Mouse (Mus musculus): ENCODE results near the gene Samd4. TPM values are rescaled to one million over a fixed set of nuclear protein-coding genes. Genes with fewer than 3 reads are reported as not detected.

Gene Samd4
- polyA plus RNA-seq, 1 experiment from 2014 or later: 5.0 TPM

DNA sequence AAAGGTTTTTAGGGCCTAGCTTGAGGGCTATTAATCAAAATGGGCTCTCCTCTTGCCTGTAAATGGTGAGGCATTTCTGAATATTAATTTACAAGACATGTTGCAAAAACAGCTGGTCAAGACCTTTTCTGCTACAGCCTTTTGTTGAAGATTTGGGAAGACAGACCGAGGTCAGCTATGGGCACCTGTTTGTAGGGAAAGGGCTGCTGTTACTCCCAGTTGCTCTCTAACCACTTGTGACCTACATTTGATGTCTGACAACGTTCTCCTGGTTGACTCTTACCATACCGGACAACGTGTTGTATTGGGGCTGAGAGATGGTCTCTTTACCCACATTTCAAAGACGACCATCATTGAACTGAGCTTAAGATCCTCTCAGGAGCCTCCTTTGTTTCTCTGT lies 15.3 kb downstream of the Samd4 start:
- H3K4me1 ChIP-seq (ENCODE audit: control insufficient read depth, insufficient read depth, low read length): no peaks in the 10 kb centered on the region

DNA sequence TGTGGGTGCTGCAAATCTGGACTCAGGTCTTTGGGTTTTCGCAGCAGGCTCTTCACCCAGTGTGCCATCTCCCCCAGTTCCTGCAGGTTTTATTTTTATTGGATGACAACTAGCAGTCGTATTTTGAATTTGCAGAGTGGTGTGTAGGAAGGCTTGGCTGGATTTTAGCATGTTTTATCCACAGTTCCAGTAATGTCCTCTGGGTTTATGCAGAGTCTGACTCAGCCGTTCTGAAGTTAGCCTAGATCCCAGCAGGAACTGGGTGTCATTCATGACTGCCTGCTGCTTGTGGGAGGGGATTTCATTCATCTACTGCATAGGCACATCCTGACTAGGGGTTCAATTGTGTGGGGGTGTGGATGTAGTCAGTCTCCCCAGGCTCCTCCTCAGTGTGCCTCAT lies 16.0 kb downstream of the Samd4 start:
- no peak overlapping the region for H3K4me2 ChIP-seq (ENCODE audit: low read length)
- no peak for ATAC-seq
- no peaks in the 10 kb centered on the region for H3K36me3 ChIP-seq (ENCODE audit: control insufficient read depth, insufficient read depth, low read length)
- H3K27me3 ChIP-seq (ENCODE audit: control insufficient read depth, insufficient read depth, low read depth, low read length): no peaks in the 10 kb centered on the region
- no peak overlapping the region for H3K9ac ChIP-seq (ENCODE audit: low read depth, low read length)
- no peaks in the 10 kb centered on the region for H3K9me3 ChIP-seq (replicated peaks; ENCODE audit: control insufficient read depth, low read length, poor library complexity, severe bottlenecking)
- WGBS: 60% methylated on average over 3 of the region's 3 CpGs
- no peaks in the 10 kb centered on the region for H3K4me1 ChIP-seq (ENCODE audit: control insufficient read depth, insufficient read depth, low read length)
- no peak overlapping the region for H3K27ac ChIP-seq (ENCODE audit: low read length)
- H3K4me3 ChIP-seq (ENCODE audit: low read depth, low read length): no peak overlapping the region

More for the DNA sequence above, 15.3 kb downstream of the Samd4 start:
- Histone ChIP-seq H3K27me3 (ENCODE audit: control insufficient read depth, insufficient read depth, low read depth, low read length) (no peaks in the 10 kb centered on the region), H3K36me3 (ENCODE audit: control insufficient read depth, insufficient read depth, low read length) (no peaks in the 10 kb centered on the region), H3K9me3 (replicated peaks; ENCODE audit: control insufficient read depth, low read length, poor library complexity, severe bottlenecking) (no peaks in the 10 kb centered on the region), H3K27ac (ENCODE audit: low read length) (no peak overlapping the region), H3K9ac (ENCODE audit: low read depth, low read length) (no peak overlapping the region), H3K4me3 (ENCODE audit: low read depth, low read length) (no peak overlapping the region), H3K4me2 (ENCODE audit: low read length) (no peak overlapping the region)
- no peak for ATAC-seq
- 89% methylated on average over 5 of the region's 5 CpGs for WGBS

DNA sequence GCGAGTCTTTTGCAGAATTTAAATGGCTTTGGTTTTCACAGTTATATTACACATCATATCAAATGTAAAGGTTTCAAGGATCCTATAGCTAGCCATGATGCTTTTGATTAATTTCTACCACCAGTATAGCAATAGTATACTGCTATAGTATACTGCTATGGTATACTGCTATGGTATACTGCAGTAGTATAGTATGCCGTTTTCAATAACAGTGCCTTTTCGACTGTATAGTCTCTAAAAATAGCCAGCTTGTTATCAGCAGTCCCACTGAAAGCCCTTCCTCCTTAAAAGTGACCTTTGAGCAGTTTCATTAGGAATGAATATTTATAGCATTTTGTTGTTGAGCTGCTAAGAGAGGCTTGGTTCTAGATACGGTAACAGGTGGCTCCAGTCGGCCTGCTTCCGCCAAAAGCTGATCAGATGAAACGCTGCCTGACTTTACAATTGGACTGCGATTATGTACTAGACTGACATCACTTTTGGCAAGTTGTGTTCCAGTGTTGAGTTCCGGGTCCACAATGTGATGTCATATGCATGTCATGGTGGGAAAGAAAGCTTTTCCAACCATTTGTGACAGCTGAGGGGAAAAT lies 19.9 kb downstream of the Samd4 start:
- no peak for ATAC-seq
- 93% methylated on average over 9 of the region's 9 CpGs for WGBS

DNA sequence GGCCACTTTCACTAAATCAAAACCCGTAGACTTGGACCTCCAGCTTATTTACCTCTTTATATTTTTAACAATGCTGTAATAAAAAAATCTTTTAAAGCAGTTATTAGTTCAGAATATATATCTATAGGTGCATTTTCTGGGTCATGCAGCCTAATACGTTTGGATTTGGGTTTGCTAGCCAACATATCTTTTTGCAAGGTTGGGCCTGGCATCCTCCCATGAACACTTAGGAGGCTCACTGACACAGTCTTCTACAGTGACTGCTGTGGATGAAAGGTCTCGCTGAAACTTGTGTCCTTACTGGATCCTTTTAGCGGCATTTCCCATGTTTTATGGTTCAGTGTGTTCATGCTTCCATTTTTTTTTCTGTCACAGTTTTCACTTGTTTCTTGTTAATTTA lies 21.6 kb downstream of the Samd4 start:
- Histone ChIP-seq H3K9ac (ENCODE audit: low read depth, low read length) (no peak overlapping the region), H3K4me3 (ENCODE audit: low read depth, low read length) (no peak overlapping the region), H3K4me2 (ENCODE audit: low read length) (no peak overlapping the region), H3K9me3 (replicated peaks; ENCODE audit: control insufficient read depth, low read length, poor library complexity, severe bottlenecking) (no peaks in the 10 kb centered on the region), H3K27me3 (ENCODE audit: control insufficient read depth, insufficient read depth, low read depth, low read length) (no peaks in the 10 kb centered on the region), H3K36me3 (ENCODE audit: control insufficient read depth, insufficient read depth, low read length) (no peaks in the 10 kb centered on the region), H3K4me1 (ENCODE audit: control insufficient read depth, insufficient read depth, low read length) (no peaks in the 10 kb centered on the region), H3K27ac (ENCODE audit: low read length) (no peak overlapping the region)
- 89% methylated on average over 4 of the region's 4 CpGs for WGBS
- ATAC-seq: no peak

More for the DNA sequence above, 19.9 kb downstream of the Samd4 start:
- no peak overlapping the region for H3K27ac ChIP-seq (ENCODE audit: low read length)
- no peak overlapping the region for H3K4me3 ChIP-seq (ENCODE audit: low read depth, low read length)
- no peaks in the 10 kb centered on the region for H3K27me3 ChIP-seq (ENCODE audit: control insufficient read depth, insufficient read depth, low read depth, low read length)
- H3K9me3 ChIP-seq (replicated peaks; ENCODE audit: control insufficient read depth, low read length, poor library complexity, severe bottlenecking): no peaks in the 10 kb centered on the region
- no peak overlapping the region for H3K4me2 ChIP-seq (ENCODE audit: low read length)
- H3K4me1 ChIP-seq (ENCODE audit: control insufficient read depth, insufficient read depth, low read length): no peaks in the 10 kb centered on the region
- H3K36me3 ChIP-seq (ENCODE audit: control insufficient read depth, insufficient read depth, low read length): no peaks in the 10 kb centered on the region
- H3K9ac ChIP-seq (ENCODE audit: low read depth, low read length): no peak overlapping the region

DNA sequence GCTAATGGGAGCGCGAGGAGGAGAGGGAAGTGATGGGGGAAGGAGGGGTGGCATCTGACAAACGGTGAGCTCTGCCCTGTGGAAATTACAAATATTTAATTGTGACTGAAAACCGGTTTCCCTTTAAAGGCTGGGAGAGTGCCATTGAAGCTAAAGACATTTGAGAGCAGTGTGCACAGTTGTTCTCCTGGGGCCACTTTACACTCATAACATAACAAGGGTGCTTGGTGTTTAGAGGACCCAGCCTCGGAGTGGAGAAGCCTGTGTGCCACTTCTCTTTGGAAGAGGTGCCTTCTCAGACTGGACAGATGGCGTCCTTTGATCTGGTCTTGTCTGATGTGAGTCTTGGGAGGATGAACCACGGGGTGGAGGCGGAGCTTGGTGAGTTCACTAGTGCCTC lies 26.2 kb downstream of the Samd4 start:
- no peak overlapping the region for H3K4me3 ChIP-seq (ENCODE audit: low read depth, low read length)
- no peaks in the 10 kb centered on the region for H3K4me1 ChIP-seq (ENCODE audit: control insufficient read depth, insufficient read depth, low read length)
- no peak for ATAC-seq
- H3K9ac ChIP-seq (ENCODE audit: low read depth, low read length): no peak overlapping the region
- no peaks in the 10 kb centered on the region for H3K9me3 ChIP-seq (replicated peaks; ENCODE audit: control insufficient read depth, low read length, poor library complexity, severe bottlenecking)
- WGBS: 73% methylated on average over 8 of the region's 8 CpGs
- no peak overlapping the region for H3K27ac ChIP-seq (ENCODE audit: low read length)
- no peak overlapping the region for H3K4me2 ChIP-seq (ENCODE audit: low read length)
- H3K36me3 ChIP-seq (ENCODE audit: control insufficient read depth, insufficient read depth, low read length): no peaks in the 10 kb centered on the region
- H3K27me3 ChIP-seq (ENCODE audit: control insufficient read depth, insufficient read depth, low read depth, low read length): no peaks in the 10 kb centered on the region

DNA sequence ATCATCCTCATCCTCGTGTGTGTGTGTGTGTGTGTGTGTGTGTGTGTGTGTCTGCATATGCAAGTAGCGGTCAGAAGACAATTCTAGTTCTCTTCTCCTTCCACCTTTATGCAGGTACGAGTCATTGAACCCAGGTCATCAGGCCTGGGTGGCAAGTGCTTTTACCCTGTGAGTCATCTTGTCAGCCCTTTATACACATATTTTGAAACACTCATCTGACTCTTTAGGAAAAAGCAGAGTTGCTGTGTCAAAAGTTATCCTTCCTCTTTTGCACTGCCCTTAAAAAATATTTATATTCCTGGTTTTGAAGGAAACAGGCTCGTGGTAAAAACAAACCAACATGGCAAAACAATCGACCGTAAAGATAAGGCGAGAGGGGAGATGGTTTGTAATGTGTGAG lies 29.8 kb downstream of the Samd4 start:
- no peak overlapping the region for H3K27ac ChIP-seq (ENCODE audit: low read length)
- H3K4me2 ChIP-seq (ENCODE audit: low read length): no peak overlapping the region
- H3K9me3 ChIP-seq (replicated peaks; ENCODE audit: control insufficient read depth, low read length, poor library complexity, severe bottlenecking): no peaks in the 10 kb centered on the region
- WGBS: 85% methylated on average over 7 of the region's 7 CpGs
- H3K9ac ChIP-seq (ENCODE audit: low read depth, low read length): no peak overlapping the region
- no peaks in the 10 kb centered on the region for H3K27me3 ChIP-seq (ENCODE audit: control insufficient read depth, insufficient read depth, low read depth, low read length)
- no peak overlapping the region for H3K4me3 ChIP-seq (ENCODE audit: low read depth, low read length)
- no peaks in the 10 kb centered on the region for H3K4me1 ChIP-seq (ENCODE audit: control insufficient read depth, insufficient read depth, low read length)
- no peaks in the 10 kb centered on the region for H3K36me3 ChIP-seq (ENCODE audit: control insufficient read depth, insufficient read depth, low read length)
- ATAC-seq: no peak

DNA sequence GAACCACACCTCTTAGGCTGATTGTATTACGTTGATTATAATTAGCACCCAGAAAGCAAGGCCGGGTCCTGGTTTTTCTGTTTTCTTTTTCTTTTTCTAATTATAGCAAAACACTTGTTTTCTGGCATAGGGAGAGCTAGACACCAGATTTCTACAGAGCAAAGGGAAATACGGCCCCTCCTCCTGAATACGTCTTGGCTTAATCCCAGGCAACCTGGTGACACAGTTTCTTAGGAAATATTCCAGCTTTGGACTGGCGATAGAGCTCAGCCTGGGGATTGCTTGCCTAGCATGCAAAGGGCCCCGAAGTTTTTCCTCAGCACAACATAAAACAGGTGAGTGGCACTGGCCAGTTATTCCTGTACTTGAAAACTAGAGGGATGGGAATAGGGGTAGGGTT lies 31.7 kb downstream of the Samd4 start:
- H3K4me3 ChIP-seq (ENCODE audit: low read depth, low read length): no peak overlapping the region
- WGBS: 68% methylated on average over 6 of the region's 6 CpGs
- no peak for ATAC-seq
- no peak overlapping the region for H3K4me2 ChIP-seq (ENCODE audit: low read length)
- no peaks in the 10 kb centered on the region for H3K27me3 ChIP-seq (ENCODE audit: control insufficient read depth, insufficient read depth, low read depth, low read length)
- no peak overlapping the region for H3K9ac ChIP-seq (ENCODE audit: low read depth, low read length)
- no peaks in the 10 kb centered on the region for H3K36me3 ChIP-seq (ENCODE audit: control insufficient read depth, insufficient read depth, low read length)
- no peaks in the 10 kb centered on the region for H3K4me1 ChIP-seq (ENCODE audit: control insufficient read depth, insufficient read depth, low read length)
- no peak overlapping the region for H3K27ac ChIP-seq (ENCODE audit: low read length)
- H3K9me3 ChIP-seq (replicated peaks; ENCODE audit: control insufficient read depth, low read length, poor library complexity, severe bottlenecking): no peaks in the 10 kb centered on the region

DNA sequence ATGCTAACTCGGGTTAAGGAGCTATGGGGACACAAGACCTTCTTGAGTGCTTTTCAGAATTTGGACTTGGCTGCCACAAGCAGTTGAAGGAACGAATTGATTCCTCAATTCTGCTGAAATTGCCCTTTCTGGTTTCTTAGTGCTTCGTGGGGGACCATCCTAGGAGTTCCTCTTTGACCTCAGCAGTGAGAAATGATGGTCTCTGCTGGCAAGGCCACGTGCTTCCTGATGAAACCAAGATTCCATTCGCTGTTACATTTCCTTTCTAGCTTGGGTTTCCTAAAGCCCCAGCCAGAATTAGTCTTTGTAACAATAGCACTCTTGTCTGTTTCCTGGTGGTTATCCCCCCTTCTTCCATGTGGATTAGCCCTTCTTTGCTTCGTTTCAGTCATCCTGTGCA lies 32.9 kb downstream of the Samd4 start:
- H3K9ac ChIP-seq (ENCODE audit: low read depth, low read length): no peak overlapping the region
- ATAC-seq: no peak
- no peak overlapping the region for H3K27ac ChIP-seq (ENCODE audit: low read length)
- H3K4me2 ChIP-seq (ENCODE audit: low read length): no peak overlapping the region
- no peak overlapping the region for H3K4me3 ChIP-seq (ENCODE audit: low read depth, low read length)
- no peaks in the 10 kb centered on the region for H3K36me3 ChIP-seq (ENCODE audit: control insufficient read depth, insufficient read depth, low read length)
- no peaks in the 10 kb centered on the region for H3K9me3 ChIP-seq (replicated peaks; ENCODE audit: control insufficient read depth, low read length, poor library complexity, severe bottlenecking)
- 80% methylated on average over 6 of the region's 6 CpGs for WGBS
- H3K4me1 ChIP-seq (ENCODE audit: control insufficient read depth, insufficient read depth, low read length): no peaks in the 10 kb centered on the region
- no peaks in the 10 kb centered on the region for H3K27me3 ChIP-seq (ENCODE audit: control insufficient read depth, insufficient read depth, low read depth, low read length)

DNA sequence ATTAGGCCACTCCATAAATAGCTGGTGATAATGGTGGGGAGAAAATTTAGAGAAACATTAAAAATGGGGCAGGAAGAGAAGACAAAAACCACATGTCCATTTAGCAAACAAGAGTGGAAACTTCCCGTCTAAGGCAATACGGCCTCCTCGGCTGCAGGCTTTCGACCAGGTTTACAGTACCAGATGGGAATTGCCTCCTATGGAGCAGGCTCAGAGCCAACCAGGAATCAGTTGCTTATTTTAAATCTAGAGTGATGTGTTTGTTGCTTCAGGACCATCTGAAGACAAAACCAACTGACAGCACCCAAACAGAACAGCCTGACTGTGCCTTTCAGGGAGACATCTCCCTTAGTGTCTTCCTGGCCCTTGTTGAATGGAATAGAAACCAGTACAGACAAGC lies 33.9 kb downstream of the Samd4 start:
- Histone ChIP-seq H3K9ac (ENCODE audit: low read depth, low read length) (no peak overlapping the region), H3K4me2 (ENCODE audit: low read length) (no peak overlapping the region), H3K4me1 (ENCODE audit: control insufficient read depth, insufficient read depth, low read length) (no peaks in the 10 kb centered on the region), H3K27me3 (ENCODE audit: control insufficient read depth, insufficient read depth, low read depth, low read length) (no peaks in the 10 kb centered on the region), H3K27ac (ENCODE audit: low read length) (no peak overlapping the region), H3K36me3 (ENCODE audit: control insufficient read depth, insufficient read depth, low read length) (no peaks in the 10 kb centered on the region), H3K4me3 (ENCODE audit: low read depth, low read length) (no peak overlapping the region), H3K9me3 (replicated peaks; ENCODE audit: control insufficient read depth, low read length, poor library complexity, severe bottlenecking) (no peaks in the 10 kb centered on the region)
- ATAC-seq: no peak
- 97% methylated on average over 4 of the region's 4 CpGs for WGBS

Data from midbrain, embryonic 16.5 days (tissue).